Mouse (Mus musculus): Measurements from ENCODE around the gene Cdyl2. TPM values are rescaled to one million over a fixed set of nuclear protein-coding genes. Genes with fewer than 3 reads are reported as not detected.

Cdyl2 gene
- polyA plus RNA-seq, 1 experiment from 2014 or later: 9.1 TPM

GRCm38 (mm10) chr8:116668977-116669376 lies 63.8 kb downstream of the Cdyl2 start:
- WGBS: 94% methylated on average over 7 of the region's 7 CpGs
- no peak overlapping the region for H3K9ac ChIP-seq
- ATAC-seq (ENCODE audit: low FRiP score, low read depth): no peak
- no peaks in the 10 kb centered on the region; the same call in 1 of the 2 replicates for H3K9me3 ChIP-seq
- H3K27ac ChIP-seq: no peak overlapping the region
- no peak overlapping the region for H3K4me2 ChIP-seq (replicated peaks)
- no peaks in the 10 kb centered on the region for H3K4me1 ChIP-seq
- no peaks in the 10 kb centered on the region for H3K36me3 ChIP-seq
- no peaks in the 10 kb centered on the region for H3K27me3 ChIP-seq (replicated peaks)
- H3K4me3 ChIP-seq: no peak overlapping the region

GRCm38 (mm10) chr8:116666781-116667325 lies 65.9 kb downstream of the Cdyl2 start:
- Histone ChIP-seq H3K4me1 (no peaks in the 10 kb centered on the region), H3K36me3 (no peaks in the 10 kb centered on the region), H3K27me3 (replicated peaks) (no peaks in the 10 kb centered on the region), H3K27ac (no peak overlapping the region), H3K9me3 (no peaks in the 10 kb centered on the region; the same call in 1 of the 2 replicates), H3K4me2 (replicated peaks) (no peak overlapping the region), H3K9ac (no peak overlapping the region), H3K4me3 (no peak overlapping the region)
- 91% methylated on average over 11 of the region's 11 CpGs for WGBS
- ATAC-seq (ENCODE audit: low FRiP score, low read depth): no peak

- Histone ChIP-seq H3K36me3 (no peaks in the 10 kb centered on the region), H3K27me3 (replicated peaks) (no peaks in the 10 kb centered on the region), H3K4me1 (no peaks in the 10 kb centered on the region), H3K4me2 (replicated peaks) (no peak overlapping the region), H3K4me3 (no peak overlapping the region), H3K27ac (no peak overlapping the region), H3K9me3 (no peaks in the 10 kb centered on the region; the same call in 1 of the 2 replicates), H3K9ac (no peak overlapping the region)
- 85% methylated on average over 1 of the region's 1 CpGs for WGBS
- ATAC-seq (ENCODE audit: low FRiP score, low read depth): no peak
These were observed 71.3 kb downstream of the Cdyl2 start for GRCm38 (mm10) chr8:116661521-116661920.

- WGBS: 85% methylated on average over 3 of the region's 3 CpGs
- Histone ChIP-seq H3K9ac (no peak overlapping the region), H3K36me3 (no peaks in the 10 kb centered on the region), H3K27ac (no peak overlapping the region), H3K4me1 (no peaks in the 10 kb centered on the region; the same call in 1 of the 2 replicates), H3K4me2 (replicated peaks) (no peak overlapping the region), H3K27me3 (replicated peaks) (no peaks in the 10 kb centered on the region), H3K4me3 (no peak overlapping the region), H3K9me3 (no peaks in the 10 kb centered on the region; the same call in 1 of the 2 replicates)
- no peak for ATAC-seq (ENCODE audit: low FRiP score, low read depth)
These were observed 76.0 kb downstream of the Cdyl2 start for GRCm38 (mm10) chr8:116656811-116657210.

GRCm38 (mm10) chr8:116654881-116655280 lies 77.9 kb downstream of the Cdyl2 start:
- no peaks in the 10 kb centered on the region; the same call in 1 of the 2 replicates for H3K4me1 ChIP-seq
- H3K27ac ChIP-seq: no peak overlapping the region
- ATAC-seq (ENCODE audit: low FRiP score, low read depth): no peak
- no peaks in the 10 kb centered on the region; the same call in 1 of the 2 replicates for H3K9me3 ChIP-seq
- no peak overlapping the region for H3K4me3 ChIP-seq
- H3K27me3 ChIP-seq (replicated peaks): no peaks in the 10 kb centered on the region
- WGBS: 86% methylated on average over 3 of the region's 3 CpGs
- H3K9ac ChIP-seq: no peak overlapping the region
- H3K4me2 ChIP-seq (replicated peaks): no peak overlapping the region
- no peaks in the 10 kb centered on the region for H3K36me3 ChIP-seq

GRCm38 (mm10) chr8:116652949-116653348 lies 79.8 kb downstream of the Cdyl2 start:
- H3K27ac ChIP-seq: no peak overlapping the region
- no peak for ATAC-seq (ENCODE audit: low FRiP score, low read depth)

GRCm38 (mm10) chr8:116649975-116650725 lies 82.6 kb downstream of the Cdyl2 start:
- no peak overlapping the region for H3K9ac ChIP-seq
- no peaks in the 10 kb centered on the region; the same call in 1 of the 2 replicates for H3K4me1 ChIP-seq
- H3K4me3 ChIP-seq: no peak overlapping the region
- H3K4me2 ChIP-seq (replicated peaks): no peak overlapping the region
- ATAC-seq (ENCODE audit: low FRiP score, low read depth): no peak
- 84% methylated on average over 16 of the region's 16 CpGs for WGBS
- H3K9me3 ChIP-seq: no peaks in the 10 kb centered on the region
- no peaks in the 10 kb centered on the region for H3K36me3 ChIP-seq
- H3K27me3 ChIP-seq (replicated peaks): no peaks in the 10 kb centered on the region
- H3K27ac ChIP-seq: no peak overlapping the region

More at GRCm38 (mm10) chr8:116652949-116653348, 79.8 kb downstream of the Cdyl2 start:
- Histone ChIP-seq H3K27me3 (replicated peaks) (no peaks in the 10 kb centered on the region), H3K4me2 (replicated peaks) (no peak overlapping the region), H3K36me3 (no peaks in the 10 kb centered on the region), H3K9ac (no peak overlapping the region), H3K9me3 (no peaks in the 10 kb centered on the region), H3K4me3 (no peak overlapping the region), H3K4me1 (no peaks in the 10 kb centered on the region; the same call in 1 of the 2 replicates)
- WGBS: 59% methylated on average over 4 of the region's 4 CpGs

GRCm38 (mm10) chr8:116645376-116645775 lies 87.4 kb downstream of the Cdyl2 start:
- no peak for ATAC-seq (ENCODE audit: low FRiP score, low read depth)

GRCm38 (mm10) chr8:116640925-116641324 lies 91.9 kb downstream of the Cdyl2 start:
- ATAC-seq (ENCODE audit: low FRiP score, low read depth): no peak
- no peaks in the 10 kb centered on the region for H3K4me1 ChIP-seq
- 84% methylated on average over 10 of the region's 10 CpGs for WGBS
- H3K4me3 ChIP-seq: no peak overlapping the region
- no peak overlapping the region for H3K9ac ChIP-seq
- H3K27me3 ChIP-seq (replicated peaks): no peaks in the 10 kb centered on the region
- H3K27ac ChIP-seq: no peak overlapping the region
- no peak overlapping the region for H3K4me2 ChIP-seq (replicated peaks)
- H3K9me3 ChIP-seq: no peaks in the 10 kb centered on the region
- H3K36me3 ChIP-seq: no peaks in the 10 kb centered on the region

More at GRCm38 (mm10) chr8:116645376-116645775, 87.4 kb downstream of the Cdyl2 start:
- Histone ChIP-seq H3K4me3 (no peak overlapping the region), H3K4me2 (replicated peaks) (no peak overlapping the region), H3K36me3 (no peaks in the 10 kb centered on the region), H3K9ac (no peak overlapping the region), H3K27me3 (replicated peaks) (no peaks in the 10 kb centered on the region), H3K9me3 (no peaks in the 10 kb centered on the region), H3K27ac (no peak overlapping the region), H3K4me1 (no peaks in the 10 kb centered on the region)
- 79% methylated on average over 4 of the region's 4 CpGs for WGBS

GRCm38 (mm10) chr8:116637998-116638397 lies 94.8 kb downstream of the Cdyl2 start:
- no peaks in the 10 kb centered on the region for H3K27me3 ChIP-seq (replicated peaks)
- 85% methylated on average over 4 of the region's 4 CpGs for WGBS
- no peaks in the 10 kb centered on the region for H3K9me3 ChIP-seq
- no peaks in the 10 kb centered on the region for H3K36me3 ChIP-seq
- no peak overlapping the region for H3K27ac ChIP-seq
- H3K4me1 ChIP-seq: no peaks in the 10 kb centered on the region
- no peak overlapping the region for H3K9ac ChIP-seq
- no peak for ATAC-seq (ENCODE audit: low FRiP score, low read depth)
- no peak overlapping the region for H3K4me2 ChIP-seq (replicated peaks)
- no peak overlapping the region for H3K4me3 ChIP-seq

GRCm38 (mm10) chr8:116637193-116637592 lies 95.6 kb downstream of the Cdyl2 start:
- no peak for ATAC-seq (ENCODE audit: low FRiP score, low read depth)
- no peak overlapping the region for H3K4me2 ChIP-seq (replicated peaks)
- no peaks in the 10 kb centered on the region for H3K36me3 ChIP-seq
- no peaks in the 10 kb centered on the region for H3K9me3 ChIP-seq
- WGBS: 90% methylated on average over 7 of the region's 7 CpGs
- no peak overlapping the region for H3K27ac ChIP-seq
- H3K4me3 ChIP-seq: no peak overlapping the region
- H3K4me1 ChIP-seq: no peaks in the 10 kb centered on the region
- no peaks in the 10 kb centered on the region for H3K27me3 ChIP-seq (replicated peaks)
- no peak overlapping the region for H3K9ac ChIP-seq

GRCm38 (mm10) chr8:116636396-116636795 lies 96.4 kb downstream of the Cdyl2 start:
- 88% methylated on average over 10 of the region's 10 CpGs for WGBS
- H3K4me2 ChIP-seq (replicated peaks): no peak overlapping the region
- H3K4me3 ChIP-seq: no peak overlapping the region
- no peak overlapping the region for H3K9ac ChIP-seq
- no peaks in the 10 kb centered on the region for H3K9me3 ChIP-seq
- ATAC-seq (ENCODE audit: low FRiP score, low read depth): no peak
- H3K27ac ChIP-seq: no peak overlapping the region
- no peaks in the 10 kb centered on the region for H3K36me3 ChIP-seq
- H3K27me3 ChIP-seq (replicated peaks): no peaks in the 10 kb centered on the region
- no peaks in the 10 kb centered on the region for H3K4me1 ChIP-seq

All from neural tube, embryonic 12.5 days (tissue).